Mouse (Mus musculus) WW6 (cell line): Measurements from ENCODE around the gene Tmtc4.

Experiments
- DNase-seq: peaks from one replicate; pipeline ENCODE4 v3.0.0-alpha.2; 2013; ENCODE audit warnings: low read depth, low spot score

Gene Tmtc4

GRCm38 (mm10) chr14:122983226-122984215 lies at the start of gene Tmtc4:
Tmtc4 (minus strand) TSS chr14:122984035.
- peak; percentile 82 for DNase-seq

GRCm38 (mm10) chr14:123032435-123032834 lies 48.6 kb upstream of the Tmtc4 start:
- DNase-seq, result no peak

- DNase-seq, result no peak
These were observed 44.0 kb upstream of the Tmtc4 start for GRCm38 (mm10) chr14:123027876-123028275.

GRCm38 (mm10) chr14:123022981-123023380 lies 39.1 kb upstream of the Tmtc4 start:
- no peak for DNase-seq

GRCm38 (mm10) chr14:123016310-123016709 lies 32.5 kb upstream of the Tmtc4 start:
- no peak for DNase-seq

GRCm38 (mm10) chr14:123015687-123016086 lies 31.9 kb upstream of the Tmtc4 start:
- no peak for DNase-seq

GRCm38 (mm10) chr14:123009108-123010018 lies 25.5 kb upstream of the Tmtc4 start:
- no peak for DNase-seq

- DNase-seq, result no peak
These were observed 24.8 kb upstream of the Tmtc4 start for GRCm38 (mm10) chr14:123008672-123009071.

- DNase-seq, result no peak
These were observed 19.9 kb upstream of the Tmtc4 start for GRCm38 (mm10) chr14:123003715-123004114.

GRCm38 (mm10) chr14:123001391-123001790 lies 17.6 kb upstream of the Tmtc4 start:
- no peak for DNase-seq

- no peak for DNase-seq
These were observed 13.6 kb upstream of the Tmtc4 start for GRCm38 (mm10) chr14:122997465-122997864.

GRCm38 (mm10) chr14:122993935-122994334 lies 10.1 kb upstream of the Tmtc4 start:
- DNase-seq, result no peak

GRCm38 (mm10) chr14:122992937-122993336 lies 9.1 kb upstream of the Tmtc4 start:
- no peak for DNase-seq

GRCm38 (mm10) chr14:122990521-122991052 lies 6.8 kb upstream of the Tmtc4 start:
- DNase-seq, result no peak

- no peak for DNase-seq
These were observed 2.6 kb upstream of the Tmtc4 start for GRCm38 (mm10) chr14:122986404-122986803.

- peak; percentile 13 for DNase-seq
These were observed 1.1 kb downstream of the Tmtc4 start for GRCm38 (mm10) chr14:122982571-122983225.

GRCm38 (mm10) chr14:122981831-122982485 lies 1.9 kb downstream of the Tmtc4 start:
- no peak for DNase-seq

- DNase-seq, result no peak
These were observed 5.0 kb downstream of the Tmtc4 start for GRCm38 (mm10) chr14:122978871-122979270.

GRCm38 (mm10) chr14:122977797-122978140 lies 6.1 kb downstream of the Tmtc4 start:
- no peak for DNase-seq

- no peak for DNase-seq
These were observed 6.6 kb downstream of the Tmtc4 start for GRCm38 (mm10) chr14:122977056-122977796.
